In genomic region chr1:97771118-97771517, GRCm38 (mm10) we compare ENCODE assay signal across 8 mouse cellular contexts. TPM values are rescaled to one million over a fixed set of nuclear protein-coding genes. Genes with fewer than 3 reads are reported as not detected.
A peak's percentile ranks its signal among the peaks of the same experiment; 100 is the strongest.
DNase-seq lines count a peak whose midpoint lies in the region; ATAC-seq lines count a peak whose summit lies in the region.

No protein-coding gene starts in this region.

- peak overlapping the region; percentile 94; the same call in 1 of the 2 replicates for H3K4me3 ChIP-seq in kidney, embryonic 14.5 days (ENCODE audit: low read length)
- H3K4me3 ChIP-seq in embryonic facial prominence, embryonic 15.5 days (replicated peaks): no peak overlapping the region; the same call in 1 of the 2 replicates
- no peak overlapping the region for H3K4me3 ChIP-seq in hindbrain, embryonic 15.5 days
- H3K4me3 ChIP-seq in midbrain, embryonic 15.5 days: no peak overlapping the region; the same call in 1 of the 2 replicates

- no peak for DNase-seq in kidney, postnatal 14 days
- no peak for DNase-seq in layer of hippocampus, postnatal 14 days (ENCODE audit: low spot score in 2 of 2)
- DNase-seq in kidney, adult 9 months: no peak

- no peaks in the 10 kb centered on the region for H3K27me3 ChIP-seq in kidney, embryonic 14.5 days (ENCODE audit: control insufficient read depth, insufficient read depth, low read length)
- H3K27me3 ChIP-seq in embryonic facial prominence, embryonic 15.5 days: no peaks in the 10 kb centered on the region
- no peaks in the 10 kb centered on the region for H3K27me3 ChIP-seq in hindbrain, embryonic 15.5 days
- 0 out of 2 replicates have a peak, but pooled peaks cover 3% of the 10 kb centered on the region for H3K27me3 ChIP-seq in midbrain, embryonic 15.5 days (replicated peaks)

- no peak overlapping the region for H3K9ac ChIP-seq in kidney, embryonic 14.5 days (ENCODE audit: low read depth, low read length)
- no peak overlapping the region for H3K9ac ChIP-seq in embryonic facial prominence, embryonic 15.5 days
- H3K9ac ChIP-seq in hindbrain, embryonic 15.5 days: 0 out of 2 replicates have a peak overlapping the region, but pooled peaks have one; percentile 27
- no peak overlapping the region for H3K9ac ChIP-seq in midbrain, embryonic 15.5 days

- 0 out of 2 replicates have a peak, but pooled peaks cover 6% of the 10 kb centered on the region for H3K4me1 ChIP-seq in kidney, embryonic 14.5 days (ENCODE audit: control insufficient read depth, insufficient read depth, low read length)
- peaks cover 8% of the 10 kb centered on the region; the same call in 1 of the 2 replicates for H3K4me1 ChIP-seq in embryonic facial prominence, embryonic 15.5 days
- H3K4me1 ChIP-seq in hindbrain, embryonic 15.5 days (replicated peaks): peaks cover 26% of the 10 kb centered on the region
- peaks cover 22% of the 10 kb centered on the region for H3K4me1 ChIP-seq in midbrain, embryonic 15.5 days

- ATAC-seq in kidney, embryonic 14.5 days (ENCODE audit: low FRiP score, low TSS enrichment): no peak
- no peak for ATAC-seq in embryonic facial prominence, embryonic 15.5 days (ENCODE audit: insufficient number of reproducible peaks, low FRiP score, low TSS enrichment, low read depth)
- no peak for ATAC-seq in hindbrain, embryonic 15.5 days (ENCODE audit: low FRiP score, low read depth)
- no peak for ATAC-seq in midbrain, embryonic 15.5 days (replicated peaks)
- ATAC-seq in erythroid progenitor cell, adult 5-6 weeks (replicated peaks; ENCODE audit: low FRiP score, poor library complexity, severe bottlenecking): no peak

- H3K27ac ChIP-seq in kidney, embryonic 14.5 days (ENCODE audit: low read depth, low read length): no peak overlapping the region
- H3K27ac ChIP-seq in embryonic facial prominence, embryonic 15.5 days (replicated peaks): no peak overlapping the region
- H3K27ac ChIP-seq in hindbrain, embryonic 15.5 days (replicated peaks): no peak overlapping the region
- no peak overlapping the region for H3K27ac ChIP-seq in midbrain, embryonic 15.5 days

- 73% methylated on average over 7 of the region's 7 CpGs for WGBS in kidney, embryonic 14.5 days
- 63% methylated on average over 7 of the region's 7 CpGs for WGBS in embryonic facial prominence, embryonic 15.5 days
- 66% methylated on average over 7 of the region's 7 CpGs for WGBS in hindbrain, embryonic 15.5 days
- 56% methylated on average over 7 of the region's 7 CpGs for WGBS in midbrain, embryonic 15.5 days

- H3K9me3 ChIP-seq in kidney, embryonic 14.5 days (ENCODE audit: control insufficient read depth, low read length): no peaks in the 10 kb centered on the region
- H3K9me3 ChIP-seq in embryonic facial prominence, embryonic 15.5 days (replicated peaks): no peaks in the 10 kb centered on the region
- no peaks in the 10 kb centered on the region for H3K9me3 ChIP-seq in hindbrain, embryonic 15.5 days
- H3K9me3 ChIP-seq in midbrain, embryonic 15.5 days: no peaks in the 10 kb centered on the region

- no peaks in the 10 kb centered on the region for H3K36me3 ChIP-seq in kidney, embryonic 14.5 days (ENCODE audit: control insufficient read depth, insufficient read depth, low read length)
- H3K36me3 ChIP-seq in embryonic facial prominence, embryonic 15.5 days: no peaks in the 10 kb centered on the region
- no peaks in the 10 kb centered on the region for H3K36me3 ChIP-seq in hindbrain, embryonic 15.5 days
- H3K36me3 ChIP-seq in midbrain, embryonic 15.5 days (replicated peaks): no peaks in the 10 kb centered on the region

- peak overlapping the region; percentile 48 for H3K4me2 ChIP-seq in kidney, embryonic 14.5 days (replicated peaks; ENCODE audit: low read depth, low read length)
- peak overlapping the region; percentile 6; the same call in 1 of the 2 replicates for H3K4me2 ChIP-seq in embryonic facial prominence, embryonic 15.5 days (replicated peaks)
- H3K4me2 ChIP-seq in hindbrain, embryonic 15.5 days: peak overlapping the region; percentile 58
- H3K4me2 ChIP-seq in midbrain, embryonic 15.5 days: peak overlapping the region; percentile 60; the same call in 1 of the 2 replicates

RNA-seq across cellular contexts. Expression of gene Ppip5k2, which starts 0.9 kb away (rescaled TPM):
- polyA plus RNA-seq in kidney, embryonic 14.5 days (2014; fragmentation: Nextera tagmentation; extraction: Ambion mirVana): 28.4 and 48.5 TPM in 2 replicates
- polyA plus RNA-seq in embryonic facial prominence, embryonic 15.5 days (2015; fragmentation: Nextera tagmentation; extraction: Ambion mirVana): 19.3 and 21.3 TPM in 2 replicates
- 53.5 and 55.4 TPM in 2 replicates for polyA plus RNA-seq in hindbrain, embryonic 15.5 days (2015; fragmentation: Nextera tagmentation; extraction: Ambion mirVana)
- 59.9 and 69.9 TPM in 2 replicates for polyA plus RNA-seq in midbrain, embryonic 15.5 days (2015; fragmentation: Nextera tagmentation; extraction: Ambion mirVana)
- 10 to 100 TPM; 20.2 to 21.2 TPM for total RNA-seq in layer of hippocampus, postnatal 14 days (2021)
- 6.8 and 14.3 TPM in 2 replicates for total RNA-seq in erythroid progenitor cell, adult 5-6 weeks (2015; ENCODE audit: low replicate concordance)
- total RNA-seq in erythroid progenitor cell, adult 5-6 weeks (2017; ENCODE audit: low replicate concordance): 6.8 and 9.1 TPM in 2 replicates

RNA-seq across cellular contexts. Expression of gene Gin1, which starts 1.1 kb away (rescaled TPM):
- polyA plus RNA-seq in kidney, embryonic 14.5 days (2014; fragmentation: Nextera tagmentation; extraction: Ambion mirVana): 20.3 and 22.6 TPM in 2 replicates
- 15.4 and 15.6 TPM in 2 replicates for polyA plus RNA-seq in embryonic facial prominence, embryonic 15.5 days (2015; fragmentation: Nextera tagmentation; extraction: Ambion mirVana)
- polyA plus RNA-seq in hindbrain, embryonic 15.5 days (2015; fragmentation: Nextera tagmentation; extraction: Ambion mirVana): 14.6 and 15.1 TPM in 2 replicates
- polyA plus RNA-seq in midbrain, embryonic 15.5 days (2015; fragmentation: Nextera tagmentation; extraction: Ambion mirVana): 14.6 and 16.4 TPM in 2 replicates
- 1 to 10 TPM; 8.7 to 9.3 TPM for total RNA-seq in layer of hippocampus, postnatal 14 days (2021)
- total RNA-seq in erythroid progenitor cell, adult 5-6 weeks (2015; ENCODE audit: low replicate concordance): 13.0 and 24.3 TPM in 2 replicates
- total RNA-seq in erythroid progenitor cell, adult 5-6 weeks (2017; ENCODE audit: low replicate concordance): 21.6 and 26.6 TPM in 2 replicates

Comparison
In these comparisons a context has a peak if more than half of its experiments do, and no peak if none do; other contexts are left out.
1. H3K4me2 ChIP-seq: peak in every context shown above with its lines; median percentile 60 in midbrain, embryonic 15.5 days; 58 in hindbrain, embryonic 15.5 days; 48 in kidney, embryonic 14.5 days; 6 in embryonic facial prominence, embryonic 15.5 days.